Mouse (Mus musculus) gastrocnemius, postnatal 14 days (tissue): ENCODE results near the gene Efemp2. TPM values are rescaled to one million over a fixed set of nuclear protein-coding genes. Genes with fewer than 3 reads are reported as not detected.

Source experiments
- DNase-seq: peaks from one replicate; pipeline ENCODE4 v3.0.0; 2021; ENCODE audit warnings: mixed read lengths
- intact Hi-C: fragments of 180-260 bp; cut with DNase I; formaldehyde crosslinking; loops from one replicate; pipeline ENCODE4 v1.15.1; 2025; ENCODE audit warnings: low total_unique reads
- long read RNA-seq, 2 experiments: library from polyadenylated mRNA; stranded (forward); transcript quantifications; one replicate each; pipeline ENCODE4 v2.0.0; 2021
- total RNA-seq, 2 experiments: library from RNA; stranded (reverse); gene quantifications; 2 replicates each; pipeline ENCODE4 v1.2.3; 2021

Efemp2 gene
- 10 to 100 TPM; 14.8 to 21.3 TPM for total RNA-seq
- long read RNA-seq, experiment 1, transcript Efemp2-204 (11 exons, 1,557 nt): major isoform, 25 of 34 reads
- long read RNA-seq, experiment 1, partial matches to known transcripts: 3 of 34 reads
- long read RNA-seq, experiment 1, other reads (novel, unspliced or antisense): 5 of 34 reads
- long read RNA-seq, experiment 2, transcript Efemp2-204 (11 exons, 1,557 nt): major isoform, 20 of 24 reads
- long read RNA-seq, experiment 2, partial matches to known transcripts: 0 of 24 reads
- long read RNA-seq, experiment 2, other reads (novel, unspliced or antisense): 4 of 24 reads

DNA sequence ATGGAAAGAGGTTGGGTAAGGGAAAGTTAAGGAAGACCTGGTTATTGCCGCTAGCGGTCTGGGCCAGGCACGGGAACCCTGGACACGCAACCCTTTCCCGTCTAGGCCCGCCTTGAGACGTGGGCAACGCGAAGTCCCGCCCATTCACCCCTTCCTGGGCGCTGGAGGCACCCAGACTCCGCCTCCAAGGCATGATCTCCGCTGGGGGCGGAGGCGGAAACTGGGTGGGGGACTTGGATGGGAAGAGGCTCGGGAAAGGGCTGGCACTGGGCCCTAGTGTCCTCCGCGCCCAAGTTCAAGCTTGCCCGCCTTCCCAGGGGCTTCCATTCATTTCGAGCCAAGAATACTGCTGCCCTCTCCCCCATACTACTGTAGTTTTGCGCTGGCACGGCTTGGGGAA is at the start of gene Efemp2:
TSS of gene Efemp2 (plus strand) at position 235 of the 400 bp plus-strand sequence.
- intact Hi-C loops: no loop called here
- peak; percentile 85 for DNase-seq

DNA sequence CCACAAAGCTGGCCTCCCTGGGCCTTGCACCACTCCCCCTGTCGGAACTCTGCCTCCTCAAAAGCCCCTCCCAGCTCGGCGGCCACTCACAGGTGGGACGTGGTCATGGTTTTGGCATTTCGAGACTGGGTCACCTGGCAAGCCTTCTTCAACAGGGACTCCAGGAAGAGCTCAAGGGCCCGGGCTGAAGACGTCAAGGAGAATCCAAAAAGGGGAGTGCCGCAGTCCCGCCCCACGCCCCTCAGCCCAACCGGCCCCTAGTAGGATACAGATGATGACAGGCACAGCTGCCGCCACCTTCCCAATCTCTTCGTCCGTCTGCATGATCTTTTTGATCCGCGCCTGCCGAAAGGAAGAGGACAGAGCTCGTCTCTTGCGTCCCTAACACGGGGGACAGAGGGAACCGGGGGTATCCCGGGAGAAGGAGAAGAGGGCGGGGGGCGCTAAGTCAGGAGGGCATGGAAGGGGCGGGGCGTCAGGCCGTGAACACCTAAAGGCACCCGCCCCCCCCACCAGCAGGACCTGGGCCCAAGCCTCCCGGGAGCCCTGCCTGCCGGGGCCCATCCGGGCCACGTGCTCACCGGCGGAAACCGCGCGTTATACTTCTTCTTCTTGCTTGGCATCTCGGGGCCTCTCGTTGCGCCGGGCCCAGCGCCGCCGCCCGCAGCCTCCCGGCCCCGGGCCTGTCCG is 49.5 kb upstream of the Efemp2 start:
- intact Hi-C loops: no loop called here
- DNase-seq: peak; percentile 79

DNA sequence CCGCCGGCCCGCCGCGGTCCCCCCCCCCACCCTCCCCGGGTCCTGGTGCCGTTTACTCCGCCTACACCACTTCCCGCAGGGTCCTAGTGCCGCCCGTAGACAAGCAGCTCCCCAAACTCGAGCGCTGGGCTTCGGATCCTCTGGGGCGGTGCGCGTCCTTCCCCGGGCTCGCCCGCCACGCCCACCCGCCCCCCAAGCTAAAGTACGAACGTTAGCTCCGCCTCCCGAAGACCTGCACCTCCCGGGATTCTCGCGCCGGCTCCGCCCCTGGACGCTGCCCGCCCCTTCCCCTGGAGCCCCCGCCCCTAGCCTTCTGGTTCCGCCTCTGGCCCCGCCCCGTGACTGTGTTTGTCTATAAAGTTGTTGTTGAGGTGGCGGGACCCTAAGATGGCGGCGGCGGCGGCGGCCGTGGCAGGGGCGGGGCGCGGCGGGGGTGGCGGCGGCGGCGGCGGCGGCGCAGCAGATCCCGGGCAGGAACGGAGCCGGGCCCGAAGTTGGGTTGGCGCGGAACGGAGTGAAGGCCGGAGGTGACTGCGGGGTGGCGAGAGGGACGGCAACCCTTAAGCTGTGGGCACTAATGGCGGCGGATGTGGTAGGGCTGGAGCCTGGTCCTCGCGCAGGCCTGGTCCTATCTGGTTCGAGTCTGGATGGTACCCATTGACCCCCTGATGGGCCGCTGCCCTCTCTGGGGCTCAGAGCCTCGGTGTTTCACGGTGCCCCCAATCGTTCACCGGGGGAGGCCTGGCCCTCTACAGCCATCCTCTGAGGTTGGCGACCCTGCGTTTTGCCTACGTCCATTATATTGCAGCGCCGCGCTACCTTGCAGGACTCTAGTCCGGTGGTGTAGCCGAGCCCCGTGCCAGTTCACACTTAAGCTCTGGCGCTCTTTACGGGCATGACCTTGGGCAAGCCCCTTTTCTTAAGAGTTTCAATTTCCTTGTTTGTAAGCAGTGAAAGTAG is 48.7 kb upstream of the Efemp2 start, which contains the start of the genes Drap1 and AI837181:
TSS of gene Drap1 (minus strand) at position 198 of the 960 bp plus-strand sequence.
TSS of gene AI837181 (plus strand) at position 363 of the 960 bp plus-strand sequence.
- peak; percentile 97 for DNase-seq
- intact Hi-C loops: no loop called here

DNA sequence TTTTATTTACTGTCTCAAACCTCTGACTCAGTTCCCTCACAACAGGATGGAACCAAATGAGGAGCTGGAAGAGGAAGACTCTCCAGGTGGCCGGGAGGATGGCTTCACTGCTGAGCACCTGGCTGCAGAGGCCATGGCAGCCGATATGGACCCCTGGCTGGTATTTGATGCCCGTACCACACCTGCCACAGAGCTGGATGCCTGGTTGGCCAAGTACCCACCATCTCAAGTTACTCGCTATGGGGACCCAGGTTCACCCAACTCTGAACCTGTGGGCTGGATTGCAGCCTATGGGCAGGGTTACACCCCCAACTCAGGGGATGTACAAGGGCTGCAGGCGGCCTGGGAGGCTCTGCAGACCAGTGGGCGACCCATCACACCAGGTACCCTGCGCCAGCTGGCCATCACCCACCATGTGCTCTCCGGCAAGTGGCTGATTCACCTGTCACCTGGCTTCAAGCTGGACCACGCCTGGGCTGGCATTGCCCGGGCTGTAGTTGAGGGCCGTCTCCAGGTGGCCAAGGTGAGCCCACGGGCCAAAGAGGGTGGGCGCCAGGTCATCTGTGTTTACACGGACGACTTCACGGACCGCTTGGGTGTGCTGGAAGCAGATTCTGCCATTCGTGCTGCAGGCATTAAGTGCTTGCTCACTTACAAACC is 47.7 kb upstream of the Efemp2 start:
- intact Hi-C loops: no loop called here
- no peak for DNase-seq

DNA sequence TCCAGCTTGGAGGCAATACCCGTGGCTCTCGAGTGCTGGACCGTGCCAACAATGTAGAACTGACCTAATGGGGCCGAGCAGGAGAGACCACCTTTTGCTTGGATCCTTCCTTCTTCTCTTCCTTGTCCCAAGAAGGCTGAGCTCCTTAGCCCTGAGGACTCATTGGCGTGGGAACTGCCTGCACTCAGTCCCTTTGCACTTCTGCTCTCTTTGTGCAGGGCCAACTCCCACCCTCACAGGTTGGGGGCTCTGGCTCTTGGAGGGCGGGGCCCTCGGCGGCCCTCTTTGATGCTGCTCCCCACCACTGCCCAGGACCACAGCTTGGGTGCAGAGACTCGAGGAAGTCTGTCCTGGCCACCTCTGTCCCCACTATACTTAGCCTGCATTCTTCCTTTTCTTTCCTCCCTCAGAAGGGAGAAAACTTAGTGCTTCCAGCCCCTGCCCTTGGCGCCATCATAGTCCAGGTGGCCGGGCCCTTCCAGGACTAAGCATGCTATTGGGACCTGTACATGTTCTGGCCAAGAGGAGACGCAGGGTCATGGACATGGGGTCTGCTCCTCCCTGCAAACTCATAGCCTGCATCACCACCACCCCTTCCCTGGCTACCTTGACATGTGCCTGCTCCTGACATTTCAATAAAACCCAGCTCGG is 47.0 kb upstream of the Efemp2 start:
- intact Hi-C loops: no loop called here
- DNase-seq: no peak

DNA sequence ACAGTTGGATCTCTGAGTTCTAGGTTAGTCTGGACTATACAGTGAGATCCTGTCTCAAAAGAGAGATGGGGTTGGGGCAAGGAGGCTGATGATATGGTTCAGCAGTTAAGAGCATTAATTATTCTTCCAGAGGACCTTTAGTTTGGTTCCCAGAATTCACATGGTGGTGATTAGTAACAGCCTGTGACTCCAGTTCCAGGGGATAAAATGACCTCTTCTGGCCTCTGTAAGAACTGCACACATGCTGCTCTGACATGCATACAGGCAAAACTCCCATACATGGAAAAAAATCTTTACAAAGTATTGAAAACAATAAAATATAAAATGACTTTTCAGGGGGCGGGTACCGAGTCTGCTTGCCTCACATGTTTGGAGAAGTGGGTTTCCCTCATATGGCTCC is 45.7 kb upstream of the Efemp2 start:
- intact Hi-C loops: no loop called here
- DNase-seq: no peak

DNA sequence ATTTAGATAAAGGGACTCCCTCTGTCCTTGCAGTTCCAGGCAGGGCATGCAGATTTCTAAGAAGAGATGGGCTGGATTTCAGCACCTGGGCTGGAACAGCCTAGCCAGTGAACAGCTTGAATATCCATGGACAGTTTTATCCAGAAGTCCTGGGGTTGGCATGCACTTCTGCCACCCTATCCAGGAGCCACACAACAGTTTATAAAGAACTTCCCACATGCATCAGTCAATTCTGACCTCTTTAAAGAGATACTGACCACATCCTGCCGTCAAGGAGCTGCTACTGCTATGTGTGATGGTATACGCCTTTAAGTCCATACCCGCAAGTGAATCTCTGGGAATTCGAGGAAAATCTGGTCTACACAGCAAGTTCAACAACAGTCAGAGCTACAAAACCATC is 44.5 kb upstream of the Efemp2 start:
- intact Hi-C loops: no loop called here
- DNase-seq: no peak

DNA sequence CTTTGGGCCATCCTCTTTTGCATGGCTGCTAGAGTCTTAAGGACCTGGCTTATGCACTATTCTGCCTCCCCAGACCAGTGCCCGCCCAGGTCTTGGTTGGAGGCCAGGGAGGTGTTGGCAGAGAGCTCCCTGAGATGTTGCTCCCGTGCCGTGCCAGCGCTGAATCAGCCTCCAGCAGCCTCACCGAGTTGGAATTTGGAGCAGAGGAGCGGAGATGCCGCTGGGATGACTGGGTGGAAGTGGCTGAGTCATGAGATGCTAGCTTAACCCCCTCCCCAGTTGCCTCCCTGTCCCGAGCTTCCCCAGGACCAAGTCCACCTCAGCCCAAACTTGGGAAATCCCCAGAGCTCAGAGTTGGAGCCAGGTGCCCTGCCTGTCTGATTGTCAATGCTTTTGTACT is 43.9 kb upstream of the Efemp2 start:
- peak; percentile 84 for DNase-seq
- intact Hi-C loops: no loop called here

DNA sequence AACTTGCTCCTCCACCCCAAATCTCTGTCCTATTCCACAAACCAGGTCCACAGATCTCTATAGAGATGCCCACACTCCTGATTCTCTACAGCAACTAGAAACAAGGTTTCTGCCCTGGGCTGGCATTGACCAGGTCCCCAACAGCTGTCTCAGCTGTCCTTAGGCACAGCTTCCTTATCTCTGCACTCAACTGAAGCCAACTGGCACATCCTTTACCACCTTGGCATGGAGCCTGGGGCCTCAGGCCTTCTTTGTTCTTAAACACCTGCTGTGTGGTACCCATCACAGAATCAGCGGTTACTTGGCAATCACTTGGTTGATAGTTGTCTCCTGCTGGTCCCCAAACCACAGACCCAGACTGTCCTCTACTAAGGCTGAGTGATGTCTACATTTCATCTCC is 43.3 kb upstream of the Efemp2 start:
- DNase-seq: no peak
- intact Hi-C loops: no loop called here

DNA sequence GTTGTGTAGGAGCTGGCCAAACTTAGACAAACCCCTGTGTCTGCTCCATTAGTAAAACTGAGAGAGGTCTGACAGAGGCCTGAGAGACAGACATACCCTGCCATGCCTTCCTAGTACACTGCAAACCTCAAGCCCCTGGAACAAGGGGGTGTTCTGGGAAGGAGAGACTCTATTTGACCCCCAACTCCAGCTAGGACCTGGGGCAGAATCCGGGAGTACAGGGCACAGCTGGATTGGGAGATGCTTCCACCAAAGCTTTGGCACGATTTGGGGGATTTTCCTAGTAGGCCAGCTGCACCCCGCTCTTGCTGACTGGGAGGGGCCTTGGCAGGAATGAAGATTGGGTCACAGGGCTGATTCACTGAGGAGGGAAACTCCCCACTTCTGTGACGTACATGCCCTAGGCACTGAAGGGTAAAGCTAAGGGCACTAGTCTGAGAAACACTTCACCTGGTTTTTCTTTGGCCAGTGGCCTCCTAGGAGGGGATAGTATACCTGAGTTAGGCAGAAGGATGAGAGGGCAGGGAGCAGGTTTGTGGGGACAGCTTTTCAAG is 41.8 kb upstream of the Efemp2 start:
- no peak for DNase-seq
- intact Hi-C loops: no loop called here

DNA sequence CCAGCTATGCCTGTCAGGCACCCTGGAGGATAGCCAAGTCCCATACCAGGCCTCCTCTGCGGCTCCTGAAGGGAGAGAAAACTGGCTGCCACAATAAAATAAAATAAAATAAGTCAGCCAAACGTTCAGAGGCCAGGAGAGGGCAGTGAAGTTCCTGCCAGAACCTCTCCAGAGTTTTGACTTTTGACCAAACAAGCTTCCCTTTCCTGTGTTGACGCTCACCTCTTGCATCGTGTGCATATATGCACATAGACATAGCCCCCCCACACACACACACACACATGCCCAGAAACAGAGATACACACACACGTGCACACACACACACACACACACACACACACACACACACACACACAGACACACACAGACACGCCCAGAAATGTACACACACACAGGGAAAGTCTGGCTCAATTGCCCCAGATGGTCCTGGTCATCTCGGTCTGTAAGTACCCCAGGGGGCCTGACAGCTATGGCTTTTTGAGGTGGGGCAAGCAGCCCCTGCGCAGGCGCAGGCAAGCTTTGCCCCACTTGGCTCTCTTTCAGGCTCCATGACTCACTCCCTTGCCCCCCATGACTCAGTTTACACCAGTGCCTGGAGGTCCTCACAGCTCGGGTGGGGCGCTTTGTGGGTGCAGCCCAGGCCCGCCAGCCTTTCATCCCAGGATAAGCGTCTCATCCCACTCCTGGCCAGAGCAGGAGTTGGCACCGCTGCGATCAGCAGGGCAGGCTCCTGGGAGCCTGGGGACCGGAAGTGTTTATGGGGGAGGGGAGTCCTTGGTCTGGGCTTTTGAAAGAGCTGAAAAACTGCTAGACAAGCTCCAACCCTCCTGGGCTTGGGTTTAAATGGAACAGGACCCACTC is 40.5 kb upstream of the Efemp2 start:
- DNase-seq: peak; percentile 61
- intact Hi-C loops: no loop called here

DNA sequence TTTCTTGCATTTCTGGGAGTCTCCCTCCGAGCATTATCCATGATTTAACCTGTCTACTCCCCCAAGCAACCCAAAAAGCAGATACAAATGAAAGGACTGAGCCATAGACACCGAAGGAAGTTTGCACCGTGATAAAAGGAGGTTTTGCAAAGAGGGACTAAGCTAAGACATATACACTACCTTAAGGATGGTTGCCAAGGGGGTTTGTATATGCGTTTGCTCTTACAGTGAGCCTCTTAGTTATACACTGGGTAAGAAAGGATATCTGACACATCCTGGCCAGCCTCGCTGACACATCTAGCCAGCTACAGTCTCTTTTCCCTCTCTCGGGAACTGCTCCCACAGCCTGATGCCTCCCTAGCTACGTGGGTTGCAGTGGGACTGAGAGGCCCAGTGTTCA is 39.8 kb upstream of the Efemp2 start:
- intact Hi-C loops: no loop called here
- DNase-seq: no peak

DNA sequence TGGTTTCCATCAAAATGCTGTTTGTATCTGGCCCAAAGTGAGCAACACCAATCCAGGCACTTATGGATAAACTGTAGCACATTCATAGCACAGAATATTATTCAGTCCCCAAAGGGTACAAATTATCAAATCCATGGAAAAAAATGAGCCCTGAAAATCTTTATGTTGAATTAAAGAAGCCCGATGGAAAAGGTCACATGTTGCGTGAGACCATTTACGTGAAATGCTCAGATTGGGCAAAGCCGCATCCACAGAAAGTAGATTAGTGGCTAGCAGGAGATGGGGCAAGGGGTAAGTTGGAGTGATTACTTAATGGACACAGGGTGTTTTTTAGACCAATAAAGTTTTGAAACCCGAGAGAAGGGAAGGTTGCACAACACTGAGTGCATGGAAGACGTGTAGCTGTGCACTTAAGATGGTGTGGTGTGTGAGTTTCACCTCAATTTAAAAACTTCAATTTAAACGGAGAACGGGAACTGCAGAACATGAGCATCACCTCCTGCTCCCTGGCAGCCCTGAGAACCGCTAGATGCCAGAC is 29.3 kb upstream of the Efemp2 start:
- intact Hi-C loops: no loop called here
- DNase-seq: no peak

DNA sequence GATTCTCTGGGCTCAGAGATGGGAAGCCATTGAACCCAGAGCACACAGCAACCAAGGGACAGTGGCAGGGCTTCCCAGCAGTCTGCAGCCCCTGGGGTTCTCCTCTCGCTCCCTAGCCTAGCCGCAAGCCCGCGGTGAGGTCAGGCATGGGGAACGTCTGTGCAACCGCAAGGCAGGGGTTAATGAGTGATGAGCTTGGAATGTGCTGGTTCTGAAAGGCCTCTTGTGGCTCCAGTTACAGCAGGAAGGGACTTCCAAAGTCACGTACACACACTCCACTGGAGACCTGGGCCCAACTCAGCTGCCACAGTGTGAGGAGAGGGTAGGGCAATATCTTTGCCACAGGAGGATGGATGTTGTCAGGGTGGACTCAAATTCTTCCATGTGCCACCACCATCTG is 28.8 kb upstream of the Efemp2 start:
- intact Hi-C loops: no loop called here
- no peak for DNase-seq

DNA sequence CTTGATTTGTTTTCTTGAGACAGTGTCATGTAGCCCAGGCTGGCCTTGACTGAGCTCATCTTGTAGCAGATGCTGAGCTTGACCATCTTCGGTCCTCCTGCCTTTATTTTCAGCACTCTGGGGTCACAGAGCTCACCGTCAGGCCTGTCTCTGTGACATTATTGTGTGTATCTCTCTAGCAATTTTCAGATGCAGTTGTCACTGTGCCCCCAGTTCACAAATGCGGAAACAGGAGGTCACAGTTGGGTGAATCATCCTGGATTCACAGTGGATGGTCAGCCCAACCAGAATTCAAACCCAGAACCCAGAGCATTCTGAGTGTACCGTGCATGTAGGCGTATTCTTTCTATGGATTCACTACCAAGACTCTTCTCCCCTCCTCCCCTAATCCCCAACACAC is 28.0 kb upstream of the Efemp2 start:
- DNase-seq: no peak
- intact Hi-C loops: no loop called here

DNA sequence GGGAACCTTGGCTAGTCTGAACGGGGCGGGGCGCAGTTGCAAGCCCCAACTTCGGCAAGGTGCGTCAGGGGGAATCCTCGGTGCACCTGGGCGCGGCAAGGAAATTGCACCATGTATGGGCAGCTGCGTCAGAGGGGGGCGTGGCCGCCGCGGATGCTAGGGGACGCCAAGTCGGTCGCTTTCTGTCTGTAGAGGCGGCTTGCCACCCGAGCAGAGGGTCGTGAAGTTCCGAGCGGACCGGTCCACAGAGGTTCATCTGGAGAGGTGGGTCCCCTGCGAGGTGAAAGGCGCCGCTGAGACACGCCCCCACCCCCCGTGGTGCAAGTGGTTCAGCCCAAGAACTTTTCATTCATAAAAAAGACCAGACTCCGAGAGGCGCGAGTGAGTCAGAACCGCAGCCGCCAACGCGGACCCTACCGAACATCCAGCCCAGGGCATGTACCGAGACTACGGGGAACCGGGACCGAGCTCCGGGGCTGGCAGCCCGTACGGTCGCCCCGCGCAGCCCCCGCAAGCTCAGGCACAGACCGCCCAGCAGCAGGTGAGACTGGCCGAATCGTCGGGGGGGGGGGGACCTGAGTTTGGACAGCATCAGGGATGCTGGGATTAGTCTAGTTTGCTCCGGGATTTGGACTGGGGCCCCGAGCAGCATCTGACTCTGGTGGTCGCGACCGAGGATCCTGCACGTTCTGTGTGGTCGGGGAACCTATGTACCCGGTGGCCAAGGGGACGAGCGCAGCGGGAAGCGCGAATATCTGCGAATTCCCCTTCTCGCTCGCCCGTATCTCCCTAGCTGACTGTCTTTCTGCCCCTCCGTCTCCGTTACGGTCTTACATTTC is 26.0 kb upstream of the Efemp2 start, which contains the start of gene Fosl1:
TSS of gene Fosl1 (plus strand) at position 33 of the 839 bp plus-strand sequence.
- DNase-seq: peak; percentile 64
- intact Hi-C loops: no loop called here
